Comparison of ENCODE assay signal across 9 mouse cellular contexts in genomic region chr7:141361510-141361909, GRCm38 (mm10). TPM values are rescaled to one million over a fixed set of nuclear protein-coding genes. Genes with fewer than 3 reads are reported as not detected.
A peak's percentile ranks its signal among the peaks of the same experiment; 100 is the strongest.
DNase-seq lines count a peak whose midpoint lies in the region; ATAC-seq and TF ChIP-seq lines count a peak whose summit lies in the region.
"Had no signal": no experiment of that assay in that cellular context is flagged by ENCODE, and none has a peak within 500 bp of the region (broad histone marks: within the 10 kb centered on the region; RNA-seq: fewer than 3 reads in every experiment).

No protein-coding gene starts in this region.

- 0 out of 2 replicates have a peak overlapping the region, but pooled peaks have one; percentile 13 for H3K4me2 ChIP-seq in forebrain, postnatal 0 days (ENCODE audit: low read depth)

- TF ChIP-seq CTCF in forebrain, postnatal 0 days (IDR thresholded peaks at IDR 0.05; ENCODE audit: low read depth), result no peak
- no peak for TF ChIP-seq CTCF in lung, adult 2 months (IDR thresholded peaks at IDR 0.05; ENCODE audit: insufficient read depth, low read length)

- H3K27me3 ChIP-seq in forebrain, postnatal 0 days (ENCODE audit: insufficient read depth, low read length), result no peaks in the 10 kb centered on the region

- WGBS in forebrain, postnatal 0 days, result 13% methylated on average over 24 of the region's 24 CpGs
- WGBS in lung, adult 2 months, result 15% methylated on average over 24 of the region's 24 CpGs

- no peak for TF ChIP-seq POLR2A in lung, adult 2 months (IDR thresholded peaks at IDR 0.05; ENCODE audit: borderline replicate concordance, extremely low read depth, low read depth, low read length)

- no peak for ATAC-seq in forebrain, postnatal 0 days

- peak; percentile 70 for DNase-seq in urinary bladder, postnatal 14 days (ENCODE audit: low spot score)
- DNase-seq in urinary bladder, adult 18-20 months (ENCODE audit: low spot score in 2 of 2), result no peak
- DNase-seq in forebrain, postnatal 0 days, result no peak
- peak; percentile 52 for DNase-seq in lung, adult 2 months
- DNase-seq in thymus, postnatal 14 days, result peak; percentile 48
- DNase-seq in right cerebral cortex, postnatal 36 days (ENCODE audit: low spot score in 2 of 2), result no peak
- no peak for DNase-seq in embryo, embryonic 9.5 days (ENCODE audit: extremely low spot score)
- no peak for DNase-seq in gastrocnemius, postnatal 25 days

- no peaks in the 10 kb centered on the region for H3K4me1 ChIP-seq in forebrain, postnatal 0 days (ENCODE audit: insufficient read depth)
- H3K4me1 ChIP-seq in lung, adult 2 months (ENCODE audit: control insufficient read depth, insufficient read depth, low read length), result no peaks in the 10 kb centered on the region

- H3K9me3 ChIP-seq in forebrain, postnatal 0 days (ENCODE audit: low read length), result no peaks in the 10 kb centered on the region

- H3K4me3 ChIP-seq in forebrain, postnatal 0 days (ENCODE audit: low read depth, low read length), result no peak overlapping the region
- no peak overlapping the region for H3K4me3 ChIP-seq in lung, adult 2 months (replicated peaks; ENCODE audit: extremely low read depth, low read depth, low read length)

- H3K36me3 ChIP-seq in forebrain, postnatal 0 days (ENCODE audit: insufficient read depth), result no peaks in the 10 kb centered on the region

- H3K9ac ChIP-seq in forebrain, postnatal 0 days, result no peak overlapping the region
- H3K9ac ChIP-seq: liver, embryonic 14.5 days had no signal

- H3K27ac ChIP-seq in forebrain, postnatal 0 days (ENCODE audit: low read depth, low read length), result no peak overlapping the region
- H3K27ac ChIP-seq: liver, embryonic 14.5 days had no signal

RNA-seq across cellular contexts. Expression of gene Eps8l2, which starts 22.8 kb away (rescaled TPM):
- 1.0 and 1.1 TPM in 2 replicates for total RNA-seq in forebrain, postnatal 0 days (2014; rRNA removed)
- 0.74 and 0.82 TPM in 2 replicates for polyA plus RNA-seq in forebrain, postnatal 0 days (2015; fragmentation: Nextera tagmentation; extraction: Ambion mirVana)
- 112 and 143 TPM in 2 replicates for polyA plus RNA-seq in lung, adult 2 months (2012; rRNA removed)
- 1 to 10 TPM; 1.5 to 2.1 TPM for total RNA-seq in gastrocnemius, postnatal 25 days (2021)

RNA-seq across cellular contexts. Expression of gene Taldo1, which starts 30.5 kb away (rescaled TPM):
- 224 and 297 TPM in 2 replicates for total RNA-seq in forebrain, postnatal 0 days (2014; rRNA removed)
- 304 and 352 TPM in 2 replicates for polyA plus RNA-seq in forebrain, postnatal 0 days (2015; fragmentation: Nextera tagmentation; extraction: Ambion mirVana)
- 145 and 204 TPM in 2 replicates for polyA plus RNA-seq in lung, adult 2 months (2012; rRNA removed)
- 10 to 100 TPM; 78.9 to 91.3 TPM for total RNA-seq in gastrocnemius, postnatal 25 days (2021)

RNA-seq across cellular contexts. Expression of gene Tmem80, which starts 34.0 kb away (rescaled TPM):
- 25.2 and 33.2 TPM in 2 replicates for total RNA-seq in forebrain, postnatal 0 days (2014; rRNA removed)
- polyA plus RNA-seq in forebrain, postnatal 0 days (2015; fragmentation: Nextera tagmentation; extraction: Ambion mirVana), result 32.9 and 34.7 TPM in 2 replicates
- polyA plus RNA-seq in lung, adult 2 months (2012; rRNA removed), result 37.2 and 49.2 TPM in 2 replicates
- 10 to 100 TPM; 11.0 to 11.5 TPM for total RNA-seq in gastrocnemius, postnatal 25 days (2021)

RNA-seq across cellular contexts. Expression of gene Deaf1, which starts 34.0 kb away (rescaled TPM):
- 238 and 239 TPM in 2 replicates for total RNA-seq in forebrain, postnatal 0 days (2014; rRNA removed)
- 282 and 289 TPM in 2 replicates for polyA plus RNA-seq in forebrain, postnatal 0 days (2015; fragmentation: Nextera tagmentation; extraction: Ambion mirVana)
- 18.6 and 22.7 TPM in 2 replicates for polyA plus RNA-seq in lung, adult 2 months (2012; rRNA removed)
- 10 to 100 TPM; 11.2 to 11.7 TPM for total RNA-seq in gastrocnemius, postnatal 25 days (2021)

RNA-seq across cellular contexts. Expression of gene Gatd1, which starts 52.4 kb away (rescaled TPM):
- total RNA-seq in forebrain, postnatal 0 days (2014; rRNA removed), result 58.9 and 65.0 TPM in 2 replicates
- polyA plus RNA-seq in forebrain, postnatal 0 days (2015; fragmentation: Nextera tagmentation; extraction: Ambion mirVana), result 50.5 and 56.0 TPM in 2 replicates
- 57.1 and 64.8 TPM in 2 replicates for polyA plus RNA-seq in lung, adult 2 months (2012; rRNA removed)
- total RNA-seq in gastrocnemius, postnatal 25 days (2021), result 1 to 10 TPM; 5.2 to 6.7 TPM

Comparison
In these comparisons a context has a peak if more than half of its experiments do, and no peak if none do; other contexts are left out.
1. DNase-seq: peak in urinary bladder, postnatal 14 days (single experiment), lung, adult 2 months (single experiment) and thymus, postnatal 14 days (single experiment); none in urinary bladder, adult 18-20 months (0 of 2), forebrain, postnatal 0 days (single experiment), right cerebral cortex, postnatal 36 days (0 of 2), embryo, embryonic 9.5 days (single experiment) and gastrocnemius, postnatal 25 days (single experiment).